ENCODE assay signal across 8 mouse cellular contexts in genomic region chr1:185364183-185364540, GRCm38 (mm10). TPM values are rescaled to one million over a fixed set of nuclear protein-coding genes. Genes with fewer than 3 reads are reported as not detected.
DNase-seq lines count a peak whose midpoint lies in the region; ATAC-seq lines count a peak whose summit lies in the region.

No protein-coding gene starts in this region.

- H3K27ac ChIP-seq in liver, embryonic 13.5 days = peak overlapping the region; percentile 91; the same call in 1 of the 2 replicates

- peak overlapping the region; percentile 75 for H3K4me3 ChIP-seq in liver, embryonic 13.5 days (replicated peaks)

- no peaks in the 10 kb centered on the region for H3K9me3 ChIP-seq in liver, embryonic 13.5 days (replicated peaks)

- peaks cover 18% of the 10 kb centered on the region for H3K36me3 ChIP-seq in liver, embryonic 13.5 days

- no peak for ATAC-seq in liver, embryonic 13.5 days (ENCODE audit: low read depth)

- 17% methylated on average over 6 of the region's 6 CpGs for WGBS in liver, embryonic 13.5 days (ENCODE audit: insufficient replicate concordance)

- H3K4me2 ChIP-seq in liver, embryonic 13.5 days = peak overlapping the region; percentile 84

- no peaks in the 10 kb centered on the region for H3K27me3 ChIP-seq in liver, embryonic 13.5 days

- H3K9ac ChIP-seq in liver, embryonic 13.5 days = peak overlapping the region; percentile 88

- peak; percentile 9 to 15 for DNase-seq in cerebellum, postnatal 10 days
- no peak for DNase-seq in cerebellum, adult 11-12 months
- DNase-seq in retina, embryonic 14.5 days (ENCODE audit: low spot score) = peak; percentile 1
- DNase-seq in retina, postnatal 1 day = no peak
- DNase-seq in liver, embryonic 13.5 days = no peak
- DNase-seq in right cerebral cortex, adult 2 months (ENCODE audit: low spot score in 2 of 2) = no peak
- no peak for DNase-seq in thymus, postnatal 4 days
- no peak for DNase-seq in adrenal gland, postnatal 14 days

- peaks cover 39% of the 10 kb centered on the region for H3K4me1 ChIP-seq in liver, embryonic 13.5 days (replicated peaks)

RNA-seq across cellular contexts. Expression of gene Eprs, which starts 1.3 kb away (rescaled TPM):
- polyA plus RNA-seq in liver, embryonic 13.5 days (2015; fragmentation: Nextera tagmentation; extraction: Ambion mirVana) = 113 and 130 TPM in 2 replicates
- 170 and 183 TPM in 2 replicates for total RNA-seq in adrenal gland, postnatal 14 days (2021)

RNA-seq across cellular contexts. Expression of gene Bpnt1, which starts 32.2 kb away (rescaled TPM):
- 14.4 and 16.5 TPM in 2 replicates for polyA plus RNA-seq in liver, embryonic 13.5 days (2015; fragmentation: Nextera tagmentation; extraction: Ambion mirVana)
- total RNA-seq in adrenal gland, postnatal 14 days (2021) = 75.1 and 87.3 TPM in 2 replicates

RNA-seq across cellular contexts. Expression of gene Iars2, which starts 35.0 kb away (rescaled TPM):
- 21.3 and 25.9 TPM in 2 replicates for polyA plus RNA-seq in liver, embryonic 13.5 days (2015; fragmentation: Nextera tagmentation; extraction: Ambion mirVana)
- total RNA-seq in adrenal gland, postnatal 14 days (2021) = 97.7 and 99.4 TPM in 2 replicates

Comparison
In these comparisons a context has a peak if more than half of its experiments do, and no peak if none do; other contexts are left out.
1. DNase-seq: peak in cerebellum, postnatal 10 days (2 of 2) and retina, embryonic 14.5 days (single experiment); none in cerebellum, adult 11-12 months (single experiment), retina, postnatal 1 day (single experiment), liver, embryonic 13.5 days (single experiment), right cerebral cortex, adult 2 months (0 of 2), thymus, postnatal 4 days (single experiment) and adrenal gland, postnatal 14 days (single experiment).